Mouse (Mus musculus) gastrocnemius, postnatal 14 days (tissue): ENCODE data around the gene Flvcr2. TPM values are rescaled to one million over a fixed set of nuclear protein-coding genes. Genes with fewer than 3 reads are reported as not detected.
A peak's percentile ranks its signal among the peaks of the same experiment; 100 is the strongest.

Experiments
- DNase-seq: peaks from one replicate; pipeline ENCODE4 v3.0.0; 2021; ENCODE audit warnings: mixed read lengths
- intact Hi-C: fragments of 180-260 bp; cut with DNase I; formaldehyde crosslinking; loops from one replicate; pipeline ENCODE4 v1.15.1; 2025; ENCODE audit warnings: low total_unique reads
- total RNA-seq, 2 experiments: library from RNA; stranded (reverse); gene quantifications; 2 replicates each; pipeline ENCODE4 v1.2.3; 2021

Flvcr2 gene
- total RNA-seq, 2 experiments from 2014 or later, result 1.4 to 3.0 TPM

- intact Hi-C loops, result no loop called here
- peak; percentile 59 for DNase-seq
Observed at GRCm38 (mm10) chr12:85729022-85729944, 17.1 kb upstream of the Flvcr2 start.

GRCm38 (mm10) chr12:85729945-85730290, 16.4 kb upstream of the Flvcr2 start:
- intact Hi-C loops, result loop anchor here (2.0 kb wide), 1 partner anchor 43 kb away; the partner anchor contains the start of gene Batf
- DNase-seq, result no peak

GRCm38 (mm10) chr12:85736203-85736602, 10.1 kb upstream of the Flvcr2 start:
- intact Hi-C loops, result no loop called here
- peak; percentile 17 for DNase-seq

GRCm38 (mm10) chr12:85736960-85737359, 9.4 kb upstream of the Flvcr2 start:
- no peak for DNase-seq

GRCm38 (mm10) chr12:85746696-85747219, 419 bp downstream of the Flvcr2 start:
- intact Hi-C loops, result loop anchor here (2.0 kb wide), 1 partner anchor 70 kb away; no protein-coding TSS in a partner anchor
- peak; percentile 9 for DNase-seq

More at GRCm38 (mm10) chr12:85736960-85737359, 9.4 kb upstream of the Flvcr2 start:
- intact Hi-C loops, result no loop called here

- DNase-seq, result no peak
- intact Hi-C loops, result loop anchor here (2.0 kb wide), 1 partner anchor 69 kb away; no protein-coding TSS in a partner anchor
Observed at GRCm38 (mm10) chr12:85747343-85747742, 1.0 kb downstream of the Flvcr2 start.

- intact Hi-C loops, result no loop called here
- DNase-seq, result no peak
Observed at GRCm38 (mm10) chr12:85749861-85750260, 3.5 kb downstream of the Flvcr2 start.

GRCm38 (mm10) chr12:85752116-85752515, 5.8 kb downstream of the Flvcr2 start:
- intact Hi-C loops, result no loop called here
- DNase-seq, result no peak

GRCm38 (mm10) chr12:85753223-85753622, 6.9 kb downstream of the Flvcr2 start:
- intact Hi-C loops, result no loop called here
- DNase-seq, result no peak

GRCm38 (mm10) chr12:85754611-85755265, 8.4 kb downstream of the Flvcr2 start:
- intact Hi-C loops, result no loop called here
- DNase-seq, result no peak

- intact Hi-C loops, result no loop called here
- DNase-seq, result no peak
Observed at GRCm38 (mm10) chr12:85756455-85756854, 10.1 kb downstream of the Flvcr2 start.

- intact Hi-C loops, result no loop called here
- DNase-seq, result no peak
Observed at GRCm38 (mm10) chr12:85757074-85757473, 10.7 kb downstream of the Flvcr2 start.

- intact Hi-C loops, result no loop called here
- DNase-seq, result no peak
Observed at GRCm38 (mm10) chr12:85758741-85759140, 12.4 kb downstream of the Flvcr2 start.

- intact Hi-C loops, result no loop called here
- no peak for DNase-seq
Observed at GRCm38 (mm10) chr12:85761471-85761870, 15.1 kb downstream of the Flvcr2 start.

GRCm38 (mm10) chr12:85764686-85765085, 18.3 kb downstream of the Flvcr2 start:
- intact Hi-C loops, result no loop called here
- DNase-seq, result no peak

GRCm38 (mm10) chr12:85766287-85766686, 19.9 kb downstream of the Flvcr2 start:
- DNase-seq, result no peak
- intact Hi-C loops, result no loop called here

- DNase-seq, result peak; percentile 10
- intact Hi-C loops, result no loop called here
Observed at GRCm38 (mm10) chr12:85767750-85768149, 21.4 kb downstream of the Flvcr2 start.

- peak; percentile 35 for DNase-seq
- intact Hi-C loops, result no loop called here
Observed at GRCm38 (mm10) chr12:85771356-85771755, 25.0 kb downstream of the Flvcr2 start.

GRCm38 (mm10) chr12:85778962-85779361, 32.6 kb downstream of the Flvcr2 start:
- no peak for DNase-seq
- intact Hi-C loops, result no loop called here

GRCm38 (mm10) chr12:85779707-85780106, 33.4 kb downstream of the Flvcr2 start:
- no peak for DNase-seq
- intact Hi-C loops, result no loop called here
